Mouse (Mus musculus): ENCODE measurements at regions not wholly inside any gene's neighbourhood (a gene's known extent, or its start where the extent isn't known, plus 50 kb on each side); places are given as distances from the start of the nearest gene placed in this dataset.

DNA sequence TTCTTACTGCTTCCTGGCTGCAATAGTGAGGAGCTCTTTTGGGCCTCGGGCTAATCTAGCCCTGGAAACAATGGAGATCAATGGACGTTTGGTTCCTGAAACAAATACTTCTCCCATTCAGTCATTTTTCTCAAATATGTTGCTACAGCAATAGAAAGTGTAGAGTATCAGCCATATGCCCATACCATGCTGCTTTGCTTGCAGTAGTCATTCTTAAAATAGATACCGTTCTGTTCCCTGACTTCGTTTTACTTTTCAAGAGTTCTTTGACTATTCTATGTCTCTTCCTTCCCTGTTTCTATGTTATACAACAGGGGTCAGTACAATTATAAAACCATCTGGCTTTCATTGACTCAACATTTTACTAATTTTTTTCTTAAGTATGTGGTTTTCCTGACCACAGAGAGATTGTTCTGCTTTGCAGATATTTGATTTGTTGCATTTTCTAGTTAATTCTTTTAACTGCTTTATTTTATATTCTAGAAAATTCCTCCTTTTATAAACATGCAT, 275.2 kb upstream of the Xrcc4 start:
- Histone ChIP-seq H3K4me3 (no peak overlapping the region), H3K27me3 (ENCODE audit: control insufficient read depth, insufficient read depth, low read length) (no peaks in the 10 kb centered on the region), H3K36me3 (ENCODE audit: control insufficient read depth, insufficient read depth, low read length) (no peaks in the 10 kb centered on the region), H3K27ac (no peak overlapping the region), H3K4me1 (ENCODE audit: control insufficient read depth, insufficient read depth, low read length) (no peaks in the 10 kb centered on the region), H3K79me2 (replicated peaks; ENCODE audit: control insufficient read depth, insufficient read depth, low read length) (no peaks in the 10 kb centered on the region), H3K9ac (ENCODE audit: low read depth, low read length) (no peak overlapping the region)
- WGBS: 69% methylated on average over 4 of the region's 4 CpGs
- TF ChIP-seq CTCF (IDR thresholded peaks at IDR 0.05): no peak
- DNase-seq: no peak
- intact Hi-C loops (cut with DNase I): no loop called here

DNA sequence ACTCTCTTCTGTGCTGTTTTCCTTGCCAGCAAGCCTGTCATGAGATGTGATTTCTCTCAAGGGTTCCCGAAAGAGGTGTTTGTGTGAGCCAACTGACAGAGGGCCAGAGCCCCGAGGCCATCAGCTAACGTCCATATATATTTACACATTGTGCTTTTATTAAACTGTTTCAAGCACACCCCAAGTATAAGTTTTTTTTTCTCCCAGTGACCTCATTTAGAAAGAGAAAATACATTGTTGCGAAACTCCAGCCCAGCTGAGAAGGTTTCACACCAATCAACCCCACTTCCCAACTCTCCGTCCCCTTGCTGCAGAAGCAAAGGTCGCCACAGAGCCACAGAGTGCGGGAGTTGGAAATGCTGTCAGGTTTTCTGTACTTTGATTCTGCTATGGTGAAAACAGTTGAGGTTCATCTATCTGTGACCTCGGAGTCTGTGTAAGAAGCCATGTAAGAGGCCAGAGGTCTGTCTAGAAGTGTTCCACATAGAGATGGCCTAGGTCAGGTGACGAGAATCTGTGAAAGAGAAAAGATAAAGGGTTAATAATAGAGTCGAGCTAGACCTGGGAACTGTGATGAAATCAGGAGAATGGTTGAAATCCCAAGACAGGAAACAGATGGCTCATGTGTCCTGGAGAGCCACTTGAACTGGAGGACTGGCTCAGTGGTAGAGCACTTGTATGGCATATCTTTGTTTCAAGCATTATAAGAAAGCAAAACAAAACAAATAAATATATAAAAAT, 270.6 kb upstream of the Xrcc4 start:
- Histone ChIP-seq H3K9ac (ENCODE audit: low read depth, low read length) (no peak overlapping the region), H3K27ac (peak overlapping the region; percentile 57), H3K79me2 (replicated peaks; ENCODE audit: control insufficient read depth, insufficient read depth, low read length) (no peaks in the 10 kb centered on the region), H3K27me3 (ENCODE audit: control insufficient read depth, insufficient read depth, low read length) (no peaks in the 10 kb centered on the region), H3K4me3 (peak overlapping the region; percentile 4; the same call in 1 of the 2 replicates), H3K36me3 (ENCODE audit: control insufficient read depth, insufficient read depth, low read length) (no peaks in the 10 kb centered on the region), H3K4me1 (ENCODE audit: control insufficient read depth, insufficient read depth, low read length) (no peaks in the 10 kb centered on the region; the same call in 1 of the 2 replicates)
- peak; percentile 28 to 34 for DNase-seq
- 27% methylated on average over 10 of the region's 10 CpGs for WGBS
- TF ChIP-seq POLR2A (IDR thresholded peaks at IDR 0.05; ENCODE audit: insufficient read depth, low read depth, low read length) (no peak), CTCF (IDR thresholded peaks at IDR 0.05) (no peak), EP300 (IDR thresholded peaks at IDR 0.05; ENCODE audit: insufficient read depth, low read depth, low read length) (no peak)
- intact Hi-C loops (cut with DNase I): no loop called here

DNA sequence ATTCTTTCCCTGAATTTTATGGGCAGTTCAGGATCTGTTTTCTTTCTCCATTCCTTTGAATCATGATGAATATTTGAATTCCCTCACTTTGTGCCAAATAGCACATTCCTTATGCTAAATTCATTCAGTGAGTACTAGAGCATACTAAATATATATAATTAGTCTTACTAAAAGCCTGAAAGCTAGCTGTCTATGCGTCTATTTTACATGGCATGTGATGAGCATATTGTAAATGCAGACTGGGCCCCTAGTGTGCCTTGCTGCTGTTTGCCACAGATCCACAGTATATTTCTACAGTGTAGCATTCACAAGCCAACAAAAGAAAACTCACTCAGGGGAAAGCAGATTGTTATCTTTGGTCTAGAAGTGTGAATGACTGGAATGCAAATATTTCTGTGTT, 268.7 kb upstream of the Xrcc4 start:
- no peak for TF ChIP-seq EP300 (IDR thresholded peaks at IDR 0.05; ENCODE audit: insufficient read depth, low read depth, low read length)
- no peak for TF ChIP-seq POLR2A (IDR thresholded peaks at IDR 0.05; ENCODE audit: insufficient read depth, low read depth, low read length)
- no peak for TF ChIP-seq CTCF (IDR thresholded peaks at IDR 0.05)
- no peaks in the 10 kb centered on the region for H3K36me3 ChIP-seq (ENCODE audit: control insufficient read depth, insufficient read depth, low read length)
- H3K79me2 ChIP-seq (replicated peaks; ENCODE audit: control insufficient read depth, insufficient read depth, low read length): no peaks in the 10 kb centered on the region
- intact Hi-C loops (cut with DNase I): no loop called here
- H3K4me1 ChIP-seq (ENCODE audit: control insufficient read depth, insufficient read depth, low read length): no peaks in the 10 kb centered on the region; the same call in 1 of the 2 replicates
- H3K4me3 ChIP-seq: no peak overlapping the region
- H3K27ac ChIP-seq: no peak overlapping the region
- no peak overlapping the region for H3K9ac ChIP-seq (ENCODE audit: low read depth, low read length)
- DNase-seq: no peak
- WGBS: 91% methylated on average over 1 of the region's 1 CpGs
- no peaks in the 10 kb centered on the region for H3K27me3 ChIP-seq (ENCODE audit: control insufficient read depth, insufficient read depth, low read length)

DNA sequence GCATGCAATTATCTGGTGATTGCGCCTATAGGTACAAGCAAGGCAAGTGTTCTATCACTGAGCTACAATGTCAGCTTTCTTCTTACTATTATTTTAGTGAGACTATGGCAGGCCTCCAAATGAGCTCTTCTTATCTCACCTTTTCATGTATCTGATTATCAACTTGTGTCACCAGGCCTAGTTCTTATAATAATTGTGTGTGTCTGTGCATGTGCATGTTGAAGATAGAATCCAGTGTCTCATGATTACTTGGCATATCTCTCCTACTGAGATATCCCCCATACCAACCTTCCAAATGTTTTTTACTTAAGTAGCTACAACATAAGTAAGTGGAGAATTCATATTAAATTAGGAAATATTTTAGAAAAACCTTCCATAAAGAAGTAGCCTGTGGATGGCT, 266.2 kb upstream of the Xrcc4 start:
- WGBS: 87% methylated on average over 1 of the region's 1 CpGs
- intact Hi-C loops (cut with DNase I): no loop called here
- no peak overlapping the region for H3K27ac ChIP-seq
- TF ChIP-seq POLR2A (IDR thresholded peaks at IDR 0.05; ENCODE audit: insufficient read depth, low read depth, low read length) (no peak), EP300 (IDR thresholded peaks at IDR 0.05; ENCODE audit: insufficient read depth, low read depth, low read length) (no peak), CTCF (IDR thresholded peaks at IDR 0.05) (no peak)
- no peaks in the 10 kb centered on the region for H3K27me3 ChIP-seq (ENCODE audit: control insufficient read depth, insufficient read depth, low read length)
- DNase-seq: no peak
- H3K4me1 ChIP-seq (ENCODE audit: control insufficient read depth, insufficient read depth, low read length): no peaks in the 10 kb centered on the region; the same call in 1 of the 2 replicates
- H3K79me2 ChIP-seq (replicated peaks; ENCODE audit: control insufficient read depth, insufficient read depth, low read length): no peaks in the 10 kb centered on the region
- H3K36me3 ChIP-seq (ENCODE audit: control insufficient read depth, insufficient read depth, low read length): no peaks in the 10 kb centered on the region
- no peak overlapping the region for H3K4me3 ChIP-seq
- no peak overlapping the region for H3K9ac ChIP-seq (ENCODE audit: low read depth, low read length)

DNA sequence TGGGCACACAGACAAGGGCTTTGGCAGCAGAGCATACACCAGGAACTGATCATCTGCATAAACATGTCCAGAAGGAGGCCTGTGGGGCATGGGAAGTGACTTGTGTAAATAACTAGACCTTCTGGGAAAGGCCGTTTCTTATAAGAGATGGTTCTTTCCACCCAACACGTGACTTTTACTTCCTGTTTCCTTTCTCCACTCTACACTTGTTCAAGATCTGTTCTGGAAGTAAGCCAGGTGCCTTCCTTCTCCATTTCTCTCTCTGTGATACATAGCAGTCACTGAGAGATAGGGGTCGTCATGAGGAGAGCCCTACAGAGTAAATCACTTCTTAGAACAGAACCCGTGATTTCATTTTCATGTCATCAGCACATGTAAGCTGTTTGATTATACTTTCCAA, 253.4 kb upstream of the Xrcc4 start:
- H3K4me3 ChIP-seq: no peak overlapping the region
- 39% methylated on average over 4 of the region's 4 CpGs for WGBS
- no peak overlapping the region for H3K27ac ChIP-seq
- DNase-seq: no peak
- intact Hi-C loops (cut with DNase I): no loop called here
- TF ChIP-seq EP300 (IDR thresholded peaks at IDR 0.05; ENCODE audit: insufficient read depth, low read depth, low read length): no peak
- TF ChIP-seq CTCF (IDR thresholded peaks at IDR 0.05): no peak
- no peak for TF ChIP-seq POLR2A (IDR thresholded peaks at IDR 0.05; ENCODE audit: insufficient read depth, low read depth, low read length)
- H3K4me1 ChIP-seq (ENCODE audit: control insufficient read depth, insufficient read depth, low read length): no peaks in the 10 kb centered on the region
- H3K79me2 ChIP-seq (replicated peaks; ENCODE audit: control insufficient read depth, insufficient read depth, low read length): no peaks in the 10 kb centered on the region
- H3K9ac ChIP-seq (ENCODE audit: low read depth, low read length): no peak overlapping the region
- H3K27me3 ChIP-seq (ENCODE audit: control insufficient read depth, insufficient read depth, low read length): no peaks in the 10 kb centered on the region
- H3K36me3 ChIP-seq (ENCODE audit: control insufficient read depth, insufficient read depth, low read length): no peaks in the 10 kb centered on the region

DNA sequence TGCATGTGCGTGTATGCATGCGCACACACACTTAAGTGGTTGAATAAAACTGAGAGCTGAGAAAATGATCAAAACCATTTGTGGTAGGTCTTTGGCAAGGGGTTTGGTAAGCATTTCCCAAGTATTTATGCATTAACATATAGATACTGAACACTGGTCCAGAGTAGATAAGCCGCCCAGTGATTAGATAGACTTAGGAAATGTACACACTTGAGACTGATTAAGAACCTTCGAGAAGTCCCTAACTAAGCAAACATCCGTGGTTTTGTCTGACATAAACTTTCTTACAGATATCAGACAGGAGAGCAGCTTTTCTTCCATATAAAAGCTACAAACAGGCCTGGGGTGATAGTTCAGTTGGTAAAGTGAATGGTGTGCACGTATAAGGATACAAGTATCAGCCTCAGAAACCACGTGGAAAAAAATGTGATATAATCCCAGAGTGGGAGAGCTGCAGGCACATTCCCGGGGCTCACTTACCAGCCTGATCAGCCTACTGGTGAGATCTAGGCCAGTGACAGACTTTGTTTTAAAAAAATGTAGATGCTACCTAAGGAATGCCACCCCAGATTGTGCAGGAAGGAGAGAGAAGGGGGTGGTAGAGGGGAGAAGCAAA, 252.3 kb upstream of the Xrcc4 start:
- intact Hi-C loops (cut with DNase I): no loop called here
- no peak overlapping the region for H3K4me3 ChIP-seq
- DNase-seq: no peak
- H3K36me3 ChIP-seq (ENCODE audit: control insufficient read depth, insufficient read depth, low read length): no peaks in the 10 kb centered on the region
- WGBS: 54% methylated on average over 8 of the region's 8 CpGs
- no peak overlapping the region for H3K27ac ChIP-seq
- TF ChIP-seq EP300 (IDR thresholded peaks at IDR 0.05; ENCODE audit: insufficient read depth, low read depth, low read length) (no peak), POLR2A (IDR thresholded peaks at IDR 0.05; ENCODE audit: insufficient read depth, low read depth, low read length) (no peak), CTCF (IDR thresholded peaks at IDR 0.05) (no peak)
- H3K79me2 ChIP-seq (replicated peaks; ENCODE audit: control insufficient read depth, insufficient read depth, low read length): no peaks in the 10 kb centered on the region
- H3K9ac ChIP-seq (ENCODE audit: low read depth, low read length): no peak overlapping the region
- no peaks in the 10 kb centered on the region for H3K27me3 ChIP-seq (ENCODE audit: control insufficient read depth, insufficient read depth, low read length)
- no peaks in the 10 kb centered on the region for H3K4me1 ChIP-seq (ENCODE audit: control insufficient read depth, insufficient read depth, low read length)
